Mouse (Mus musculus): ENCODE data around the gene Fcer1g. TPM values are rescaled to one million over a fixed set of nuclear protein-coding genes. Genes with fewer than 3 reads are reported as not detected.
A peak's percentile ranks its signal among the peaks of the same experiment; 100 is the strongest.

The Fcer1g gene
- polyA plus RNA-seq, 1 experiment from 2014 or later: 32.1 TPM

DNA sequence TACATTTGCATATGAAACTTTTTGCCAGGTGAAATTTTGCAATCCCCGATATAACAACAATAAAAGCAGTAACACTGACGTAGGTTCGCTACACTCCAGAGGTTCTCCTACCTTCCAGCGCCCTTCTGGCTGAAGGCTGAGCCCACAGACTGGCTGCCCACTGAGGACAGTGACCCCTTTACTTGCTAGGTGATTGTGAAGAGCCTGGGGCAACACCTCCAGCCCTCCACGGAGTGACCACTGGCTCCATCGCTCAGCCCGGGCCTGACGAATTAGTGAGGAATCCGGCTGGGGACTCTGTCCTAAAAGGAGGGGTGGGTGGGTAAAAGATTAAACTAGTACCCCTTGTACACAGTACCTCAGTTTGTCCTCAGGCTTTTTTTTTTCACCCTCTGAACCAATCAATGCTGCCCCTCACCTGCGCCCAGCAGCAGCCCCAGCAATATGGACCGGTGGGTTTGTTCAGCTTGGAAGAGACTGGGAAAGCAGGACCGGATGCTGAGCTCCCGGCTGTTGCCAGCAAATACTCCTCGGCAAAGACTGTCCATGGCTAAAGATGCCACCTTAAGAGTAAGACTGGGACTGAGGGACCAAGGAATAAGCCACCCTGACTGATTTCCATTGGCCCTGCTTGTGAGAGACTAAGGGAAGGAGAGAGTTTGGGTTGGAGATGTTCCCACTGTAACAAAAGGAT, 45.0 kb upstream of the Fcer1g start:
- ATAC-seq (ENCODE audit: low FRiP score, low TSS enrichment): no peak
- WGBS: 87% methylated on average over 14 of the region's 14 CpGs
- Histone ChIP-seq H3K36me3 (ENCODE audit: control insufficient read depth, insufficient read depth, low read length) (peaks cover 59% of the 10 kb centered on the region), H3K27me3 (ENCODE audit: control insufficient read depth, insufficient read depth, low read length) (no peaks in the 10 kb centered on the region), H3K9me3 (ENCODE audit: control insufficient read depth, low read length) (no peaks in the 10 kb centered on the region), H3K4me2 (replicated peaks; ENCODE audit: low read depth, low read length) (peak overlapping the region; percentile 52; the same call in 1 of the 2 replicates), H3K27ac (ENCODE audit: low read depth, low read length) (no peak overlapping the region), H3K9ac (ENCODE audit: low read depth, low read length) (peak overlapping the region; percentile 65; the same call in 1 of the 2 replicates), H3K4me3 (ENCODE audit: low read length) (peak overlapping the region; percentile 57), H3K4me1 (ENCODE audit: control insufficient read depth, insufficient read depth, low read length) (peaks cover 13% of the 10 kb centered on the region; the same call in 1 of the 2 replicates)

DNA sequence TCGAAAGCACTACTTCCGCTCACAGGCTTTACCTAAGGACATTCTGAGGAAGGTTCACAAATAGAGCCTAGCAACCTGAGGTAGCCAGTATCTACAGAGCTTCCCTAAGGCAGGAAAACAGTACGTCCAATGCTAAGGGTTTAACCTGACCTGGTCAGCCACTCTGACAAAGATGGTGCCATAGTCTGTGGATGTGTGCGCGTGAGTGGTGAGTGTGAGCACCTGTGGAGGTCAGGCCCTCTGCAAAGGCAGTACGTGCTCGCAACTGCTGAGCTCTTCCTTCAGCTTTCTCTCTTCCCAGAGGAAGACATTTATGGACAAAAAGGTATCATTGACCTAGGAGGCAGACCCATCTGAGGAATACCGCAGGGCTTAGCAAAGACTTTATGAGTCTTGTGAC, 44.3 kb upstream of the Fcer1g start:
- no peak overlapping the region for H3K9ac ChIP-seq (ENCODE audit: low read depth, low read length)
- no peak for ATAC-seq (ENCODE audit: low FRiP score, low TSS enrichment)
- no peak overlapping the region for H3K27ac ChIP-seq (ENCODE audit: low read depth, low read length)
- peaks cover 13% of the 10 kb centered on the region; the same call in 1 of the 2 replicates for H3K4me1 ChIP-seq (ENCODE audit: control insufficient read depth, insufficient read depth, low read length)
- WGBS: 90% methylated on average over 8 of the region's 8 CpGs
- peaks cover 60% of the 10 kb centered on the region for H3K36me3 ChIP-seq (ENCODE audit: control insufficient read depth, insufficient read depth, low read length)
- H3K9me3 ChIP-seq (ENCODE audit: control insufficient read depth, low read length): no peaks in the 10 kb centered on the region
- no peak overlapping the region for H3K4me2 ChIP-seq (replicated peaks; ENCODE audit: low read depth, low read length)
- no peak overlapping the region for H3K4me3 ChIP-seq (ENCODE audit: low read length)
- H3K27me3 ChIP-seq (ENCODE audit: control insufficient read depth, insufficient read depth, low read length): no peaks in the 10 kb centered on the region

DNA sequence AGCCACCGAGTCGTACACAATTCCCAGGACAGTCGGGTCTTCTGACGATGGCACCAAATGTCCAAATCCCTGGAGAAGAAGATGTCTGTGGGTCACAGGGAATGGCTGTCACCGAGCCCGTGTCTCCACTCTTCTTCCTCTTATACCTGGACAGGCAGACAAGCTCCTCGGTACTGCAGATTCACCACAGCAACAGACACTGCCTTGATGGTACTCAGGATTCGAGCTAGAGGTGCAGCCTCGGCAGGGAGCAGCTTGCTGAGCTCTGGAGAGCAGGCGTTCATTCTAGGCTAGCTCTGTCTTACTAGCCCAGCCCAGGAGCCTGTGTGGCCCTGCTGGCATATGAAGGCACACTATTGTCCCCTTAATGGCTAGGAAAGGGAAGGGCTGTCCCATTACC, 43.6 kb upstream of the Fcer1g start:
- peaks cover 59% of the 10 kb centered on the region for H3K36me3 ChIP-seq (ENCODE audit: control insufficient read depth, insufficient read depth, low read length)
- no peak overlapping the region for H3K4me2 ChIP-seq (replicated peaks; ENCODE audit: low read depth, low read length)
- no peak overlapping the region for H3K9ac ChIP-seq (ENCODE audit: low read depth, low read length)
- H3K27ac ChIP-seq (ENCODE audit: low read depth, low read length): no peak overlapping the region
- ATAC-seq (ENCODE audit: low FRiP score, low TSS enrichment): no peak
- no peaks in the 10 kb centered on the region for H3K9me3 ChIP-seq (ENCODE audit: control insufficient read depth, low read length)
- 92% methylated on average over 10 of the region's 10 CpGs for WGBS
- H3K4me1 ChIP-seq (ENCODE audit: control insufficient read depth, insufficient read depth, low read length): peaks cover 13% of the 10 kb centered on the region; the same call in 1 of the 2 replicates
- H3K4me3 ChIP-seq (ENCODE audit: low read length): no peak overlapping the region
- H3K27me3 ChIP-seq (ENCODE audit: control insufficient read depth, insufficient read depth, low read length): no peaks in the 10 kb centered on the region

DNA sequence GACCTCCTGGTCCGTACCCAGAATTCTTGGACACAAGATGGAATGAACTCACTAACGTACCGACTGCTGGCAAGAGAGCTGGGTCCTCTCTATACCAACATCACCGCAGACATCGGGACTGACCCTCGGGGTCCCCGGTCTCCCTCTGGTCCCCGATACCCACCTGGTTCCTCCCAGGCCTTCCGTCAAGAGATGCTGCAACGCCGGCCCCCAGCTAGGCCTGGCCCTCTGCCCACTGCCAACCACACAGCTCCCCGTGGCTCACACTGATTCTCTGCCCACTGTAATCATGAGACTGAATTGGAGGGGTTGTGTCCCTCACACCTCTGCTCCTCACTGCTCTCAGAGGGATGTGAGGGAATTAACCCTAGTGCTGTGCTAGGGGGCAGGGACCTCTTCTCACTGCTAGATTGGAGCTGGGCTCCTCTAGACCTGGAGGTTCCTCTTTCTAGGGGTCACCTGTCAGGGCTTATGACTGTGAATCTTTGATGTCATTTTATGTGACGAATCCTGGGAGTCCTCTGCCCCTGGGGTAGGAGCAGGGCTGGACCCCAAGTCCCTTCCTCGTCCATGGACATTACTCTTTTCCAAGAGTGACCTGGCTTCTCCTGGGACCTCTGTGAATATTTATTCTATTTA, 42.1 kb upstream of the Fcer1g start:
- H3K36me3 ChIP-seq (ENCODE audit: control insufficient read depth, insufficient read depth, low read length): peaks cover 56% of the 10 kb centered on the region
- WGBS: 90% methylated on average over 14 of the region's 14 CpGs
- ATAC-seq (ENCODE audit: low FRiP score, low TSS enrichment): no peak
- peaks cover 14% of the 10 kb centered on the region for H3K4me1 ChIP-seq (ENCODE audit: control insufficient read depth, insufficient read depth, low read length)
- H3K9me3 ChIP-seq (ENCODE audit: control insufficient read depth, low read length): no peaks in the 10 kb centered on the region
- H3K4me2 ChIP-seq (replicated peaks; ENCODE audit: low read depth, low read length): no peak overlapping the region
- no peaks in the 10 kb centered on the region for H3K27me3 ChIP-seq (ENCODE audit: control insufficient read depth, insufficient read depth, low read length)
- H3K27ac ChIP-seq (ENCODE audit: low read depth, low read length): no peak overlapping the region
- H3K9ac ChIP-seq (ENCODE audit: low read depth, low read length): no peak overlapping the region
- H3K4me3 ChIP-seq (ENCODE audit: low read length): no peak overlapping the region

DNA sequence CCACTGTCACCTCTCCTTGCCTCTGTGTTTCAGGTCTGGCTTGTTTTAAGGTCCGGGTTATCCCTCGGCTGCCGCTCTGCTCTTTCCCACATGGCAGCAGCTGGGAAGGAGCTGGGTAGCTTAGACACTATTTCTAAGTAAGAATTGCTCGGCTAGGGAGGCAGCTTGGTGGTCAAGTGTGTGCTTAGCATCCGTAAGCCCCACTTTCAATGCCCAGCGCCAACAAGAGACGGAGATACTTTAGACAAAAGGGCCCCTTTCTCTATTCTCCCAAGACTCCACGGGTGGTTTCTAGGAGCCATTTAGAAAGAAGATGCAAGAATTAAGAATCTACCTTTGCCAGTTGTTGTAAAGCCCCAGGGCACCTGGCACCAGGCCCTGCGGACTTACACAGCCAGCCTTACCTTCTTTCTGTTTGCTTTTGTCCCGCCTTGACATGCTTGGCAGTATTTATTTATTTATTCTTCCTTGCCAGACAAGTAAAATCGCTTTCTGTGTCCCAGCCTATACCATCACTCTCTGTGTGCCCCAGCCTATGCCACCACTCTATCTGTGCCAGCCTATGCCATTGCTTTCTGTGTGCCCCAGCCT, 41.1 kb upstream of the Fcer1g start:
- H3K36me3 ChIP-seq (ENCODE audit: control insufficient read depth, insufficient read depth, low read length): peaks cover 56% of the 10 kb centered on the region
- peaks cover 18% of the 10 kb centered on the region for H3K4me1 ChIP-seq (ENCODE audit: control insufficient read depth, insufficient read depth, low read length)
- no peak overlapping the region for H3K9ac ChIP-seq (ENCODE audit: low read depth, low read length)
- ATAC-seq (ENCODE audit: low FRiP score, low TSS enrichment): no peak
- H3K4me2 ChIP-seq (replicated peaks; ENCODE audit: low read depth, low read length): no peak overlapping the region
- H3K9me3 ChIP-seq (ENCODE audit: control insufficient read depth, low read length): no peaks in the 10 kb centered on the region
- H3K27me3 ChIP-seq (ENCODE audit: control insufficient read depth, insufficient read depth, low read length): no peaks in the 10 kb centered on the region
- WGBS: 86% methylated on average over 11 of the region's 11 CpGs
- no peak overlapping the region for H3K4me3 ChIP-seq (ENCODE audit: low read length)
- H3K27ac ChIP-seq (ENCODE audit: low read depth, low read length): no peak overlapping the region

DNA sequence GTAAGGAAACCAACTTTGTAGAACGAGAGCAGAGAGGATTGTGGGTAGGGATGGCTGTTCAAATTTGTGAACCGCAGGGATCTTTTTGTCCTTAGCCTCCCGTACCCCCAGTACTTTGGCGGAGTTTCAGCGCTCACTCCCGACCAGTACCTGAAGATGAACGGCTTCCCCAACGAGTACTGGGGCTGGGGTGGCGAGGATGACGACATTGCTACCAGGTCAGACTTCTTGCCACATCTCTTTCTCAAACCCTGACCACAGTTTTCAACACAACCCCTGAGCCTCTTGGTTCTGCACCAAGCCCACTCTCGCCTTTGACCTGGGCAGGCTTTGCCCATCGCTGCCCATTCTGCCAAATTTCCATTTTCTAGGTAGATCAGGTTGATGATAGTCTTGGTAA, 40.0 kb upstream of the Fcer1g start:
- Histone ChIP-seq H3K9ac (ENCODE audit: low read depth, low read length) (no peak overlapping the region), H3K27me3 (ENCODE audit: control insufficient read depth, insufficient read depth, low read length) (no peaks in the 10 kb centered on the region), H3K36me3 (ENCODE audit: control insufficient read depth, insufficient read depth, low read length) (peaks cover 56% of the 10 kb centered on the region), H3K9me3 (ENCODE audit: control insufficient read depth, low read length) (no peaks in the 10 kb centered on the region), H3K4me1 (ENCODE audit: control insufficient read depth, insufficient read depth, low read length) (peaks cover 9% of the 10 kb centered on the region), H3K4me2 (replicated peaks; ENCODE audit: low read depth, low read length) (no peak overlapping the region), H3K4me3 (ENCODE audit: low read length) (no peak overlapping the region), H3K27ac (ENCODE audit: low read depth, low read length) (no peak overlapping the region)
- ATAC-seq (ENCODE audit: low FRiP score, low TSS enrichment): no peak
- WGBS: 89% methylated on average over 12 of the region's 12 CpGs

DNA sequence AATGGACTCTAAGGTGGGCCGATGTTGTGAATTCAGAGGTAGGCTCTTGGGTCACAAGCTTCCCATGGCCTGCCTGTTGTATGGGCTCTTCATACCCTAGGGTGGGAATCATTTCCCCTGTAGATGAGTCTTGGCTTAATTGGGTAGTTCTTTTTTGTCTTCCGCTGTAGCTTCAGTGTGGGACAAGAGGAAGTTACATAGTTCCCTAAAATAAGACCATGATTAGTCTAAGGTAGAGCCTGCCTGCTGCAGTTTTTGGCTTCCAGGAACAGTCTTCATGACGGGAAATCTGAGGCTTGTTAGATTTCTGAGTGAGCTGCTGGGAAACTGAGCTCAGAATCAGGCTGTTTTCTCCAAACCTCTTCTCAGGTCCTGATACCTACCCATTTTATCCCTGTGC, 37.9 kb upstream of the Fcer1g start:
- no peak overlapping the region; the same call in 1 of the 2 replicates for H3K9ac ChIP-seq (ENCODE audit: low read depth, low read length)
- no peak for ATAC-seq (ENCODE audit: low FRiP score, low TSS enrichment)
- peaks cover 47% of the 10 kb centered on the region for H3K36me3 ChIP-seq (ENCODE audit: control insufficient read depth, insufficient read depth, low read length)
- H3K4me2 ChIP-seq (replicated peaks; ENCODE audit: low read depth, low read length): no peak overlapping the region
- WGBS: 92% methylated on average over 3 of the region's 3 CpGs
- no peaks in the 10 kb centered on the region for H3K9me3 ChIP-seq (ENCODE audit: control insufficient read depth, low read length)
- no peak overlapping the region for H3K4me3 ChIP-seq (ENCODE audit: low read length)
- peaks cover 9% of the 10 kb centered on the region for H3K4me1 ChIP-seq (ENCODE audit: control insufficient read depth, insufficient read depth, low read length)
- H3K27me3 ChIP-seq (ENCODE audit: control insufficient read depth, insufficient read depth, low read length): no peaks in the 10 kb centered on the region
- H3K27ac ChIP-seq (ENCODE audit: low read depth, low read length): no peak overlapping the region

DNA sequence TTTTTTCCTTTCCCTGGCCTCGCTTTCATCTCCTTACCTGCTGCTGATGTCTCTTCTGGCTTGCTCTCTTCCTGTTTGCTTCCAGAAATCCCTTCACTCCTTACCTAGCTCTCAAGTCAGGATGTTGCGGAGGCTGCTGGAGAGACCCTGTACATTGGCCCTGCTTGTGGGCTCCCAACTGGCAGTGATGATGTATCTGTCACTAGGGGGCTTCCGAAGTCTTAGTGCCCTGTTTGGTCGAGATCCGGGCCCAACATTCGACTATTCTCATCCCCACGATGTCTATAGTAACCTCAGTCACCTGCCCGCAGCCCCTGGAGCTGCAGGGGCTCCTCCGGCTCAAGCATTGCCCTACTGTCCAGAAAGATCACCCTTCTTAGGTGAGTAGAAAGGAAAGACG, 37.5 kb upstream of the Fcer1g start:
- 74% methylated on average over 10 of the region's 10 CpGs for WGBS
- Histone ChIP-seq H3K4me2 (replicated peaks; ENCODE audit: low read depth, low read length) (peak overlapping the region; percentile 91; the same call in 1 of the 2 replicates), H3K36me3 (ENCODE audit: control insufficient read depth, insufficient read depth, low read length) (peaks cover 42% of the 10 kb centered on the region), H3K9ac (ENCODE audit: low read depth, low read length) (no peak overlapping the region; the same call in 1 of the 2 replicates), H3K4me1 (ENCODE audit: control insufficient read depth, insufficient read depth, low read length) (peaks cover 9% of the 10 kb centered on the region), H3K9me3 (ENCODE audit: control insufficient read depth, low read length) (no peaks in the 10 kb centered on the region), H3K27me3 (ENCODE audit: control insufficient read depth, insufficient read depth, low read length) (no peaks in the 10 kb centered on the region), H3K27ac (ENCODE audit: low read depth, low read length) (no peak overlapping the region), H3K4me3 (ENCODE audit: low read length) (no peak overlapping the region)
- no peak for ATAC-seq (ENCODE audit: low FRiP score, low TSS enrichment)

DNA sequence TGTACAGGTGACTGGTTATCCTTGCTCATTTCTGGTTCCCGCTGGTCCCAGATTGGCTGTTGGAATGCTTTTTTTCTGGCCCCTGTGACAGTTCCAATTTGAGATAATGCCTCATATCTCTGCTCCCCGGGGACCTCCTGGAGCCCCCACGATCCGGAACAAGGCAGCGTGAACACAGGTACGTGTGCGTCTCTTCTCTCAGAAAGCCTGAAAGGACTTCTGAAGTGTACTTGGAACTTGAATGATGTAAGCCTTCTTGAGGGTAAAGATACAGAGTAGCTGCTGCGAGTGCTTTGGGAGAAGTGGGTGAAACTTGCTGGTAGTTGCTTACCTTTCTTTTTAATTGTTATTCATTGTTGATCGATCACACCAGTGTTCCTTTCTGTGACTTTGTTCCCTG, 37.0 kb upstream of the Fcer1g start:
- peak overlapping the region; percentile 80 for H3K9ac ChIP-seq (ENCODE audit: low read depth, low read length)
- no peaks in the 10 kb centered on the region for H3K9me3 ChIP-seq (ENCODE audit: control insufficient read depth, low read length)
- no peaks in the 10 kb centered on the region for H3K27me3 ChIP-seq (ENCODE audit: control insufficient read depth, insufficient read depth, low read length)
- 40% methylated on average over 9 of the region's 9 CpGs for WGBS
- H3K27ac ChIP-seq (ENCODE audit: low read depth, low read length): peak overlapping the region; percentile 55; the same call in 1 of the 2 replicates
- H3K36me3 ChIP-seq (ENCODE audit: control insufficient read depth, insufficient read depth, low read length): peaks cover 38% of the 10 kb centered on the region
- H3K4me2 ChIP-seq (replicated peaks; ENCODE audit: low read depth, low read length): peak overlapping the region; percentile 91
- ATAC-seq (ENCODE audit: low FRiP score, low TSS enrichment): no peak
- H3K4me3 ChIP-seq (ENCODE audit: low read length): peak overlapping the region; percentile 87
- peaks cover 9% of the 10 kb centered on the region for H3K4me1 ChIP-seq (ENCODE audit: control insufficient read depth, insufficient read depth, low read length)

Data from kidney, embryonic 14.5 days (tissue).